Mouse (Mus musculus): ENCODE results near the gene Iqcm. TPM values are rescaled to one million over a fixed set of nuclear protein-coding genes. Genes with fewer than 3 reads are reported as not detected.

The Iqcm gene
- polyA plus RNA-seq (2012; rRNA removed) = not detected in 2 replicates

DNA sequence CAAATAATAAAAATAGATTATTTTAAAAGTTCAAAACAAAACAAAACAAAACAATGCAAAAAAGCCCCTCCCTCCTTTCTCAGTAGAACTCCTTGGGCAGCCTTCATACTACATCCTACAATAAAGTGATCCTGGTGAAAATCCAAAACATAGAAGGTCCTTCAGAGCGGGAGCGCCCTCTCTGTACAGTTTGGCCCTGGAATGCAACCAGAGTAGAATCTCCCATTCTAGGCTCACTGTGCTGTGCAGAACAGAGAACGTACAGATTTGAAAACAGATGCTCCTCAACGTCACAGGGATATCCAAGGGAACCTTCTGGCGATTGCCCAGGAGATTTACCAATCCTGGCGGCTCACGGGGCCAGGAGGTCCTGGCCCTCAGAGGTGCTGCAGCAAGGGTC is at the start of gene Iqcm:
Gene Iqcm (plus strand): TSS at position 301 of the 400 bp plus-strand sequence.

DNA sequence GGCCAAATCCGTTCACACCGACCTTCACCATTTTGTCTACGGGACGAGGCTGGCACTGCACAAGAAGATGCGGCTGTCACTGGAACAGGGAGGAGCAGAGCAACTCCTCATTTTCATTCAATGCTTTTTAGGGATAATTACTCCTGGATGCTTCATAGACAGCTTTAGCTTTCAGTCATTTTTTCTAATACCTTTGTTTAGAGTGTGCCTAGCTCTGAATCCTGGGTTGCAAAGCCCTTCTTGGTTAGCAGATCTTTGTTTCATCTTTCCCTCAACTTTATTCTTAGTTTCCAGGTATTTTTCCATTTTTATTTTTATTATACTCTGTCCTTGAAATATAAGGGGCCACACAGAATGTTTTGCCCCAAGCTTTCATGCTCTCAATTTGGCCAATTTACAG is 42.0 kb upstream of the Iqcm start, which contains the start of gene Gm10358:
Gene Gm10358 (minus strand): TSS at position 101 of the 400 bp plus-strand sequence.

Other genes with a start within 250 kb of the Iqcm start
- 1.5 and 2.6 TPM in 2 replicates for gene Rasd2, start 234.8 kb upstream of the Iqcm start, polyA plus RNA-seq (2012; rRNA removed)
- 0.09 and 0.41 TPM in 2 replicates for gene Gm10358, start 42.1 kb upstream of the Iqcm start, polyA plus RNA-seq (2012; rRNA removed)

All from stomach, adult 2 months (tissue).